Mouse (Mus musculus): ENCODE data around the gene Lamtor1. TPM values are rescaled to one million over a fixed set of nuclear protein-coding genes. Genes with fewer than 3 reads are reported as not detected.

Gene Lamtor1
- total and polyA plus RNA-seq, 3 experiments: 68.6 to 107 (median 86.2) TPM

GRCm38 (mm10) chr7:101952098-101952497 is 46.4 kb downstream of the Lamtor1 start:
- in situ Hi-C loops (cut with MboI; ENCODE audit: low pct_ligation_motif_present, low pct_unique_long_range_greater_than_20kb, low sequenced_read_pairs) (no loop called here), dilution Hi-C loops (cut with MboI; ENCODE audit: extremely low pct_ligation_motif_present, extremely low pct_unique_long_range_greater_than_20kb, low sequenced_read_pairs) (no loop called here)
- no peak for TF ChIP-seq RAD21 (IDR thresholded peaks at IDR 0.05; ENCODE audit: low read depth, low read length)
- no peak for TF ChIP-seq ELF1 (IDR thresholded peaks at IDR 0.05; ENCODE audit: low read depth, low read length)
- no peak for TF ChIP-seq MXI1 (IDR thresholded peaks at IDR 0.05; ENCODE audit: low read depth, low read length)
- no peak for TF ChIP-seq ETS1 (conservative IDR thresholded peaks at IDR 0.05; ENCODE audit: low read depth, low read length)
- no peak for TF ChIP-seq HCFC1 (IDR thresholded peaks at IDR 0.05; ENCODE audit: low read depth, low read length)
- TF ChIP-seq POLR2A (IDR thresholded peaks at IDR 0.05; ENCODE audit: low read depth, low read length): no peak
- TF ChIP-seq POLR2AphosphoS2 (IDR thresholded peaks at IDR 0.05; ENCODE audit: low read depth, low read length): no peak
- TF ChIP-seq MYC (IDR thresholded peaks at IDR 0.05; ENCODE audit: low read depth, low read length): no peak
- TF ChIP-seq TCF12 (IDR thresholded peaks at IDR 0.05; ENCODE audit: low read depth, low read length): no peak
- no peak for TF ChIP-seq MAX (IDR thresholded peaks at IDR 0.05; ENCODE audit: low read length)
- no peak for TF ChIP-seq BHLHE40 (IDR thresholded peaks at IDR 0.05; ENCODE audit: low read depth, low read length)
- no peak for TF ChIP-seq NRF1 (IDR thresholded peaks at IDR 0.05; ENCODE audit: low read depth, low read length)
- no peak for TF ChIP-seq RCOR1 (conservative IDR thresholded peaks at IDR 0.05; ENCODE audit: low read depth, low read length)
- no peak for TF ChIP-seq SMC3 (IDR thresholded peaks at IDR 0.05; ENCODE audit: low read depth, low read length)
- DNase-seq (ENCODE audit: extremely low read depth): no peak
- H3K9ac ChIP-seq (ENCODE audit: insufficient read depth, low read depth): no peak overlapping the region
- peaks cover 0 to 44% of the 10 kb centered on the region in 2 experiments; a peak in 2 of 4 replicates for H3K4me1 ChIP-seq (ENCODE audit: control insufficient read depth in 1 of 2, insufficient read depth in 2 of 2)
- no peaks in the 10 kb centered on the region for H3K9me3 ChIP-seq (replicated peaks; ENCODE audit: low read length)
- H3K4me2 ChIP-seq (ENCODE audit: insufficient read depth, low read depth, poor library complexity, severe bottlenecking): no peak overlapping the region
- H3K36me3 ChIP-seq (replicated peaks in 1 of 2; ENCODE audit: control insufficient read depth in 1 of 2, insufficient read depth in 1 of 2, low read length in 1 of 2): peaks cover 0 to 22% of the 10 kb centered on the region in 2 experiments
- peaks cover 18% of the 10 kb centered on the region for H3K79me2 ChIP-seq (replicated peaks; ENCODE audit: control insufficient read depth, extremely low read depth, insufficient read depth, poor library complexity, severe bottlenecking)
- H3K27ac ChIP-seq (ENCODE audit: insufficient read depth, low read depth): no peak overlapping the region
- no peaks in the 10 kb centered on the region for H3K27me3 ChIP-seq (replicated peaks)
- no peak overlapping the region for H3K4me3 ChIP-seq (replicated peaks in 1 of 3; ENCODE audit: low read depth in 2 of 3, low read length in 2 of 3, poor library complexity in 1 of 3)

GRCm38 (mm10) chr7:101954163-101954562 is 48.5 kb downstream of the Lamtor1 start:
- H3K27ac ChIP-seq (ENCODE audit: insufficient read depth, low read depth): no peak overlapping the region
- in situ Hi-C loops (cut with MboI; ENCODE audit: low pct_ligation_motif_present, low pct_unique_long_range_greater_than_20kb, low sequenced_read_pairs): no loop called here
- DNase-seq (ENCODE audit: extremely low read depth): no peak
- no peak overlapping the region for H3K9ac ChIP-seq (ENCODE audit: insufficient read depth, low read depth)
- H3K4me1 ChIP-seq (ENCODE audit: control insufficient read depth in 1 of 2, insufficient read depth in 2 of 2): peaks cover 0 to 30% of the 10 kb centered on the region in 2 experiments; a peak in 2 of 4 replicates
- no peak overlapping the region for H3K4me3 ChIP-seq (replicated peaks in 1 of 3; ENCODE audit: low read depth in 2 of 3, low read length in 2 of 3, poor library complexity in 1 of 3)
- peaks cover 11% of the 10 kb centered on the region for H3K79me2 ChIP-seq (replicated peaks; ENCODE audit: control insufficient read depth, extremely low read depth, insufficient read depth, poor library complexity, severe bottlenecking)
- dilution Hi-C loops (cut with MboI; ENCODE audit: extremely low pct_ligation_motif_present, extremely low pct_unique_long_range_greater_than_20kb, low sequenced_read_pairs): no loop called here
- TF ChIP-seq ZNF384 (IDR thresholded peaks at IDR 0.05; ENCODE audit: low read depth, low read length) (no peak), ELF1 (IDR thresholded peaks at IDR 0.05; ENCODE audit: low read depth, low read length) (no peak), RAD21 (IDR thresholded peaks at IDR 0.05; ENCODE audit: low read depth, low read length) (no peak), NRF1 (IDR thresholded peaks at IDR 0.05; ENCODE audit: low read depth, low read length) (no peak), JUN (IDR thresholded peaks at IDR 0.05; ENCODE audit: insufficient read depth, low read depth, low read length) (no peak), MAFK (IDR thresholded peaks at IDR 0.05; ENCODE audit: insufficient replicate concordance, low read length) (no peak), ZMIZ1 (IDR thresholded peaks at IDR 0.05; ENCODE audit: low read depth, low read length) (no peak), POLR2A (IDR thresholded peaks at IDR 0.05; ENCODE audit: low read depth, low read length) (no peak), MAZ (IDR thresholded peaks at IDR 0.05; ENCODE audit: low read depth, low read length) (no peak), CHD1 (IDR thresholded peaks at IDR 0.05; ENCODE audit: low read depth, low read length) (no peak), NELFE (IDR thresholded peaks at IDR 0.05; ENCODE audit: low read depth, low read length) (no peak), SIN3A (IDR thresholded peaks at IDR 0.05; ENCODE audit: low read length) (no peak), USF2 (conservative IDR thresholded peaks at IDR 0.05; ENCODE audit: low read depth, low read length) (no peak), TCF12 (IDR thresholded peaks at IDR 0.05; ENCODE audit: low read depth, low read length) (no peak), E2F4 (IDR thresholded peaks at IDR 0.05; ENCODE audit: insufficient replicate concordance, low read depth, low read length) (no peak), HCFC1 (IDR thresholded peaks at IDR 0.05; ENCODE audit: low read depth, low read length) (no peak)
- H3K36me3 ChIP-seq (replicated peaks in 1 of 2; ENCODE audit: control insufficient read depth in 1 of 2, insufficient read depth in 1 of 2, low read length in 1 of 2): peaks cover 0 to 19% of the 10 kb centered on the region in 2 experiments
- H3K4me2 ChIP-seq (ENCODE audit: insufficient read depth, low read depth, poor library complexity, severe bottlenecking): no peak overlapping the region
- H3K27me3 ChIP-seq (replicated peaks): no peaks in the 10 kb centered on the region
- no peaks in the 10 kb centered on the region for H3K9me3 ChIP-seq (replicated peaks; ENCODE audit: low read length)

Measured in CH12.LX (cell line).